Mouse (Mus musculus) myocyte (in vitro differentiated cells): ENCODE data around the gene Ttll8. TPM values are rescaled to one million over a fixed set of nuclear protein-coding genes. Genes with fewer than 3 reads are reported as not detected.
A peak's percentile ranks its signal among the peaks of the same experiment; 100 is the strongest.

ENCODE experiments used
- H3K27me3 ChIP-seq: one replicate; pipeline ENCODE4 v1.6.1; 2011; ENCODE audit not compliant: control insufficient read depth, insufficient read depth, insufficient read length
- H3K36me3 ChIP-seq: one replicate; pipeline ENCODE4 v1.6.1; 2011; ENCODE audit not compliant: control insufficient read depth, insufficient read depth
- H3K4me2 ChIP-seq: one replicate; pipeline ENCODE4 v1.6.1; 2011; ENCODE audit warnings: low read depth, control low read depth
- H3K4me3 ChIP-seq: one replicate; pipeline ENCODE4 v1.5.1; 2011; ENCODE audit warnings: mild to moderate bottlenecking, control low read depth, moderate library complexity
- H3K79me2 ChIP-seq: one replicate; pipeline ENCODE4 v1.6.1; 2011; ENCODE audit not compliant: control insufficient read depth, insufficient read depth
- H3ac ChIP-seq: one replicate; pipeline ENCODE4 v1.6.1; 2011; ENCODE audit not compliant: control insufficient read depth, insufficient read length
- CEBPB ChIP-seq: IDR thresholded peaks from 2 replicates; pipeline ENCODE4 v1.6.1; 2011; ENCODE audit warnings: mild to moderate bottlenecking, moderate library complexity; ENCODE audit not compliant: poor library complexity, insufficient read depth, severe bottlenecking
- E2F4 ChIP-seq: IDR thresholded peaks from one replicate; pipeline ENCODE4 v1.6.1; 2011; ENCODE audit warnings: mild to moderate bottlenecking, control low read depth, moderate library complexity; ENCODE audit not compliant: insufficient read depth
- MAX ChIP-seq: IDR thresholded peaks from one replicate; pipeline ENCODE4 v1.6.1; 2011; ENCODE audit warnings: low read depth, mild to moderate bottlenecking, control low read depth
- MYOD1 ChIP-seq, 3 experiments: IDR thresholded peaks; one replicate each; pipeline ENCODE4 v1.6.1; 2011; ENCODE audit warnings: control low read depth in 2 of 3, low read depth in 2 of 3, mild to moderate bottlenecking in 2 of 3, moderate library complexity in 1 of 3; ENCODE audit not compliant: insufficient read length in 2 of 3, control insufficient read depth in 1 of 3
- MYOG ChIP-seq, 3 experiments: IDR thresholded peaks; one replicate each; pipeline ENCODE4 v1.6.1; 2011; ENCODE audit warnings: control low read depth in 2 of 3, low read depth in 2 of 3, mild to moderate bottlenecking in 2 of 3; ENCODE audit not compliant: insufficient read length in 2 of 3, control insufficient read depth in 1 of 3, insufficient read depth in 1 of 3
- POLR2A ChIP-seq: IDR thresholded peaks from one replicate; pipeline ENCODE4 v1.6.1; 2011; ENCODE audit warnings: low read depth, mild to moderate bottlenecking, control low read depth, moderate library complexity; ENCODE audit not compliant: insufficient read length
- POLR2AphosphoS2 ChIP-seq: IDR thresholded peaks from one replicate; pipeline ENCODE4 v1.6.1; 2011; ENCODE audit warnings: low read depth, control low read depth; ENCODE audit not compliant: insufficient read length
- REST ChIP-seq: IDR thresholded peaks from one replicate; pipeline ENCODE4 v1.6.1; 2011; ENCODE audit warnings: mild to moderate bottlenecking, control low read depth, moderate library complexity; ENCODE audit not compliant: insufficient read depth, insufficient read length
- SRF ChIP-seq: IDR thresholded peaks from one replicate; pipeline ENCODE4 v1.6.1; 2011; ENCODE audit warnings: low read depth; ENCODE audit not compliant: control insufficient read depth, insufficient read length
- TCF12 ChIP-seq: IDR thresholded peaks from one replicate; pipeline ENCODE4 v1.6.1; 2011; ENCODE audit warnings: mild to moderate bottlenecking, control low read depth; ENCODE audit not compliant: poor library complexity, insufficient read depth, severe bottlenecking
- TCF3 ChIP-seq: IDR thresholded peaks from one replicate; pipeline ENCODE4 v1.6.1; 2011; ENCODE audit warnings: low read depth, control low read depth; ENCODE audit not compliant: insufficient read length
- USF1 ChIP-seq: IDR thresholded peaks from one replicate; pipeline ENCODE4 v1.6.1; 2011; ENCODE audit warnings: low read depth, mild to moderate bottlenecking, control low read depth, moderate library complexity
- polyA plus RNA-seq: library from polyadenylated mRNA; unstranded; fragments of >200 nt; fragmentation: generic; extraction: Trizol; gene quantifications from one replicate; pipeline ENCODE4 v1.2.1, GENCODE M21; 2012; ENCODE audit warnings: missing spikeins

Gene Ttll8
- polyA plus RNA-seq, 1 experiment: not detected

GRCm38 (mm10) chr15:88964070-88964578, 9.9 kb upstream of the Ttll8 start:
- Histone ChIP-seq H3K4me2 (no peak overlapping the region), H3K36me3 (no peaks in the 10 kb centered on the region), H3K4me3 (no peak overlapping the region), H3K27me3 (peaks cover 40% of the 10 kb centered on the region), H3K79me2 (no peaks in the 10 kb centered on the region), H3ac (no peak overlapping the region)
- TF ChIP-seq E2F4: no peak
- TF ChIP-seq MYOG (IDR thresholded peaks at IDR 0.05; ENCODE audit: control insufficient read depth in 1 of 3, insufficient read depth in 1 of 3, insufficient read length in 2 of 3, low read depth in 2 of 3): no peak
- TF ChIP-seq CEBPB: no peak
- TF ChIP-seq TCF3: no peak
- TF ChIP-seq POLR2A: no peak
- no peak for TF ChIP-seq USF1
- no peak for TF ChIP-seq TCF12
- TF ChIP-seq MAX: no peak
- no peak for TF ChIP-seq SRF

- no peaks in the 10 kb centered on the region for H3K79me2 ChIP-seq
- no peak for TF ChIP-seq REST
- TF ChIP-seq CEBPB: no peak
- no peak overlapping the region for H3K4me3 ChIP-seq
- H3ac ChIP-seq: no peak overlapping the region
- no peaks in the 10 kb centered on the region for H3K36me3 ChIP-seq
- peaks cover 19% of the 10 kb centered on the region for H3K27me3 ChIP-seq
- no peak overlapping the region for H3K4me2 ChIP-seq
These were observed 3.3 kb upstream of the Ttll8 start for GRCm38 (mm10) chr15:88957522-88957921.

- Histone ChIP-seq H3K79me2 (no peaks in the 10 kb centered on the region), H3K36me3 (no peaks in the 10 kb centered on the region), H3K4me2 (no peak overlapping the region), H3K27me3 (peaks cover 15% of the 10 kb centered on the region), H3K4me3 (no peak overlapping the region), H3ac (no peak overlapping the region)
- TF ChIP-seq MYOG (IDR thresholded peaks at IDR 0.05; ENCODE audit: control insufficient read depth in 1 of 3, insufficient read depth in 1 of 3, insufficient read length in 2 of 3, low read depth in 2 of 3) (no peak), MYOD1 (IDR thresholded peaks at IDR 0.05; ENCODE audit: control insufficient read depth in 1 of 3, insufficient read length in 2 of 3, low read depth in 2 of 3) (no peak), REST (no peak), E2F4 (no peak), TCF12 (no peak), CEBPB (no peak), USF1 (no peak), POLR2A (no peak), MAX (no peak), POLR2AphosphoS2 (no peak), TCF3 (no peak)
These were observed 1.1 kb upstream of the Ttll8 start for GRCm38 (mm10) chr15:88955342-88955741.

- H3ac ChIP-seq: no peak overlapping the region
- H3K27me3 ChIP-seq: peaks cover 11% of the 10 kb centered on the region
- H3K4me2 ChIP-seq: no peak overlapping the region
- H3K36me3 ChIP-seq: no peaks in the 10 kb centered on the region
- H3K4me3 ChIP-seq: no peak overlapping the region
- H3K79me2 ChIP-seq: no peaks in the 10 kb centered on the region
- TF ChIP-seq POLR2A (no peak), MAX (no peak), MYOG (IDR thresholded peaks at IDR 0.05; ENCODE audit: control insufficient read depth in 1 of 3, insufficient read depth in 1 of 3, insufficient read length in 2 of 3, low read depth in 2 of 3) (peak in 2 of 3 experiments; percentile 7 to 14), REST (no peak), MYOD1 (IDR thresholded peaks at IDR 0.05; ENCODE audit: control insufficient read depth in 1 of 3, insufficient read length in 2 of 3, low read depth in 2 of 3) (peak in 2 of 3 experiments; percentile 15 to 18), USF1 (no peak), TCF3 (no peak), TCF12 (peak; percentile 25), SRF (no peak), POLR2AphosphoS2 (no peak), E2F4 (no peak)
These were observed 3.0 kb downstream of the Ttll8 start for GRCm38 (mm10) chr15:88951246-88951645.

- no peak overlapping the region for H3K4me2 ChIP-seq
- no peaks in the 10 kb centered on the region for H3K79me2 ChIP-seq
- H3K36me3 ChIP-seq: no peaks in the 10 kb centered on the region
- H3K4me3 ChIP-seq: no peak overlapping the region
- TF ChIP-seq REST (no peak), MYOD1 (IDR thresholded peaks at IDR 0.05; ENCODE audit: control insufficient read depth in 1 of 3, insufficient read length in 2 of 3, low read depth in 2 of 3) (peak in 2 of 3 experiments; percentile 0 to 48), MYOG (IDR thresholded peaks at IDR 0.05; ENCODE audit: control insufficient read depth in 1 of 3, insufficient read depth in 1 of 3, insufficient read length in 2 of 3, low read depth in 2 of 3) (peak in 2 of 3 experiments; percentile 37 to 75), E2F4 (no peak), USF1 (peak; percentile 23), CEBPB (no peak), POLR2AphosphoS2 (no peak)
- H3K27me3 ChIP-seq: no peaks in the 10 kb centered on the region
- H3ac ChIP-seq: no peak overlapping the region
These were observed 7.4 kb downstream of the Ttll8 start for GRCm38 (mm10) chr15:88946851-88947250.
